Mouse (Mus musculus) B cell, adult 2 months (primary cell): ENCODE data around the gene Snta1.

Experiments used
- DNase-seq, 2 experiments: peaks; one replicate each; pipeline ENCODE4 v3.0.0; 2022

The Snta1 gene

GRCm38 (mm10) chr2:154420942-154421731 lies 13.2 kb upstream of the Snta1 start:
- DNase-seq, result no peak

GRCm38 (mm10) chr2:154419631-154420515 lies 12.0 kb upstream of the Snta1 start:
- DNase-seq, result no peak

- DNase-seq, result no peak
These were observed 10.1 kb upstream of the Snta1 start for GRCm38 (mm10) chr2:154418001-154418400.

- peak; percentile 76 to 78 for DNase-seq
These were observed 9.2 kb upstream of the Snta1 start for GRCm38 (mm10) chr2:154417107-154417506.

- peak; percentile 46 to 60 for DNase-seq
These were observed 4.2 kb upstream of the Snta1 start for GRCm38 (mm10) chr2:154412018-154412666.

GRCm38 (mm10) chr2:154410355-154410754 lies 2.5 kb upstream of the Snta1 start:
- DNase-seq, result no peak

- DNase-seq, result no peak
These were observed 746 bp downstream of the Snta1 start for GRCm38 (mm10) chr2:154407063-154407642.

- DNase-seq, result no peak
These were observed 2.4 kb downstream of the Snta1 start for GRCm38 (mm10) chr2:154405447-154405994.

GRCm38 (mm10) chr2:154402811-154403210 lies 5.1 kb downstream of the Snta1 start:
- no peak for DNase-seq

GRCm38 (mm10) chr2:154401976-154402375 lies 5.9 kb downstream of the Snta1 start:
- no peak for DNase-seq

- no peak for DNase-seq
These were observed 8.6 kb downstream of the Snta1 start for GRCm38 (mm10) chr2:154399325-154399724.

GRCm38 (mm10) chr2:154398267-154398666 lies 9.6 kb downstream of the Snta1 start:
- DNase-seq, result no peak

- no peak for DNase-seq
These were observed 11.4 kb downstream of the Snta1 start for GRCm38 (mm10) chr2:154396529-154396928.

- DNase-seq, result no peak
These were observed 13.3 kb downstream of the Snta1 start for GRCm38 (mm10) chr2:154394602-154395001.

- no peak for DNase-seq
These were observed 17.5 kb downstream of the Snta1 start for GRCm38 (mm10) chr2:154390180-154390964.

- DNase-seq, result no peak
These were observed 28.8 kb downstream of the Snta1 start for GRCm38 (mm10) chr2:154379103-154379502.

- DNase-seq, result no peak
These were observed 32.9 kb downstream of the Snta1 start for GRCm38 (mm10) chr2:154374807-154375601.

- DNase-seq, result peak; percentile 82 to 84
These were observed 33.8 kb downstream of the Snta1 start for GRCm38 (mm10) chr2:154373961-154374632.

- DNase-seq, result peak in 1 of 2 experiments; percentile 10
These were observed 34.9 kb downstream of the Snta1 start, which contains the start of gene Cdk5rap1 for GRCm38 (mm10) chr2:154372842-154373500. Cdk5rap1 (minus strand) TSS chr2:154373010.
